Mouse (Mus musculus) liver, embryonic 13.5 days (tissue): ENCODE results near the gene Mlh1. TPM values are rescaled to one million over a fixed set of nuclear protein-coding genes. Genes with fewer than 3 reads are reported as not detected.

ENCODE experiments used
- ATAC-seq: fragments of 200-750 bp; cut with Nextera tagmentation; 2 replicates; pipeline ENCODE4 v1.8.0; 2017; ENCODE audit warnings: low read depth, mild to moderate bottlenecking, moderate number of reproducible peaks, moderate library complexity
- DNase-seq: peaks from one replicate; pipeline ENCODE4 v3.0.0; 2022
- H3K27ac ChIP-seq: fragments of 300-500 bp; sonication (generic); 2 replicates; pipeline ENCODE4 v1.5.1; 2015; ENCODE audit warnings: moderate library complexity, mild to moderate bottlenecking, inconsistent platforms
- H3K27me3 ChIP-seq: fragments of 300-500 bp; sonication (generic); 2 replicates; pipeline ENCODE4 v1.6.1; 2015; ENCODE audit warnings: mild to moderate bottlenecking, inconsistent platforms
- H3K36me3 ChIP-seq: fragments of 300-500 bp; sonication (generic); 2 replicates; pipeline ENCODE4 v1.6.1; 2015; ENCODE audit warnings: mild to moderate bottlenecking, inconsistent platforms
- H3K4me1 ChIP-seq: fragments of 300-500 bp; sonication (generic); replicated peaks from 2 replicates; pipeline ENCODE4 v1.6.1; 2015; ENCODE audit warnings: inconsistent platforms
- H3K4me2 ChIP-seq: fragments of 300-500 bp; sonication (generic); 2 replicates; pipeline ENCODE4 v1.6.1; 2015; ENCODE audit warnings: inconsistent platforms, mild to moderate bottlenecking, moderate library complexity
- H3K4me3 ChIP-seq: fragments of 300-500 bp; sonication (generic); replicated peaks from 2 replicates; pipeline ENCODE4 v1.5.1; 2015; ENCODE audit warnings: mild to moderate bottlenecking, inconsistent platforms
- H3K9ac ChIP-seq: fragments of 300-500 bp; sonication (generic); 2 replicates; pipeline ENCODE4 v1.6.1; 2015; ENCODE audit warnings: mild to moderate bottlenecking, inconsistent platforms
- H3K9me3 ChIP-seq: fragments of 300-500 bp; sonication (generic); replicated peaks from 2 replicates; pipeline ENCODE4 v1.6.1; 2016; ENCODE audit warnings: inconsistent platforms
- WGBS: fragments of 180-500 bp; shearing (Covaris S2); methylation state at CpG from one replicate; pipeline ENCODE4 v1.1.7; 2015; ENCODE audit not compliant: insufficient replicate concordance; 5-methylcytosine and 5-hydroxymethylcytosine counted together
- polyA plus RNA-seq: library from polyadenylated mRNA; unstranded; fragments of >200 nt; fragmentation: Nextera tagmentation; extraction: Ambion mirVana; gene quantifications from 2 replicates; pipeline ENCODE4 v1.2.1, GENCODE M21; 2015

Gene Mlh1
- polyA plus RNA-seq, 1 experiment from 2014 or later, result 24.7 TPM

DNA sequence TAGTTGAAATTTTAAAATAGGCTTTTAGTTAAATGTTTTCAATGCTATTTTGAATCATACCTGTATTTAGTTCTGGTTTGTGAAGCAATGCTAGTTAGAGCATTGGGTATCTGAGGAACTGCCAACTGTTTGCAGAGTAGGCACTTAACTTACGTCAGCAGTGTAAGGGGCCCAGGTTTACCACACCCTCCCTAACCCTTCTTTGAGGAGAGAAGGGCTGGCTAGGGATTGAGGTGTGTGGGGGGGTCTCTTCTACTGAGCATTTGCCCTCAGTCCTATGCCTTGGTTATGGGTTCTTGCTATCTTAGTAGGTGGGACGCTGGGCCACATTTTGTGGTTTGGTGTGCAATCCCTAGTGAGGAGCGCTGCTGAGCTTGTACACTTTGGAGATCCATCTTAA lies 74.5 kb downstream of the Mlh1 start:
- peaks cover 13% of the 10 kb centered on the region for H3K4me1 ChIP-seq
- H3K27me3 ChIP-seq, result no peaks in the 10 kb centered on the region
- H3K27ac ChIP-seq, result no peak overlapping the region
- 59% methylated on average over 3 of the region's 3 CpGs for WGBS
- no peaks in the 10 kb centered on the region for H3K36me3 ChIP-seq
- ATAC-seq (no peak), DNase-seq (no peak)
- no peak overlapping the region for H3K4me3 ChIP-seq
- no peak overlapping the region for H3K9ac ChIP-seq
- no peak overlapping the region for H3K4me2 ChIP-seq
- H3K9me3 ChIP-seq, result no peaks in the 10 kb centered on the region

DNA sequence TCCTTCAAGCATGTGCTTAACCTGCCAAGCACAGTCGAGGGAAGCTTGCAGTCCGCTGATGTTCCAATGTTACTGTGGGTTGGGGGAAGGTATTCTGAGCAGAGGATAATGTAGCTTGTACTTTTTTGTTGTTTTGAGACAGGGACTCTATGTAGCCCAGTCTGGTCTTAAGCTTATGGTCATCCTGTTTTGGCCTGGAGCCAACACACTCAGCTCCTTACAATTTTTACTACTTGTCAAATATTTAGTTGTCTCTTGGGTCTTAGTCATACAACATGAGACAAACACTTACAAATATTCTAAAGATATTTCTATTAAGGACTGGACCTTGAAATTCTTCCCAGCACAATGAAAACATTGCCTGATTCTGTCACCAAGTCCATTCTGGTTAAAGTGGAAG lies 78.4 kb downstream of the Mlh1 start:
- no peak overlapping the region for H3K27ac ChIP-seq
- peaks cover 12% of the 10 kb centered on the region for H3K4me1 ChIP-seq
- no peak overlapping the region for H3K4me3 ChIP-seq
- H3K36me3 ChIP-seq, result peaks cover 12% of the 10 kb centered on the region; the same call in 1 of the 2 replicates
- H3K27me3 ChIP-seq, result no peaks in the 10 kb centered on the region
- no peak overlapping the region for H3K4me2 ChIP-seq
- no peak overlapping the region for H3K9ac ChIP-seq
- WGBS, result 86% methylated on average over 2 of the region's 2 CpGs
- DNase-seq (no peak), ATAC-seq (no peak)
- H3K9me3 ChIP-seq, result no peaks in the 10 kb centered on the region

DNA sequence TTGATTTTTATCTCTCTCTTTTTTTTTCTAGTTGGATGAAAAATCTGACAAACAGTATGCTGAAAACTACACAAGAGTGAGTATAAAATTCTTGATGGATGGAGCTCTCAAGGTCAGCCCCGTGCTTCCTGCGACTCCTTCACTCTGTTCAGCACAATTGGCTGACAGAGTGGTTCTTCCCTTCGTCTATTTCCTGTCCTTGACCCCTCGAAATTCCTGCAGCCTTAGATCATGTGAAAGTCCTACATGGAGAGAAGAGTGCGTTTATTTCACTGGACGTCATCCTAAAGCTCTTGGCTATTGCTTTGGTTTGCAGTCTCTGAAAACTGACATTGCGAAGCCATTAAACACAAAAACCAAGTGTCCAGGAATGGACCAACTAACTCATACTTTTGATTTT lies 82.9 kb downstream of the Mlh1 start:
- no peak for ATAC-seq

DNA sequence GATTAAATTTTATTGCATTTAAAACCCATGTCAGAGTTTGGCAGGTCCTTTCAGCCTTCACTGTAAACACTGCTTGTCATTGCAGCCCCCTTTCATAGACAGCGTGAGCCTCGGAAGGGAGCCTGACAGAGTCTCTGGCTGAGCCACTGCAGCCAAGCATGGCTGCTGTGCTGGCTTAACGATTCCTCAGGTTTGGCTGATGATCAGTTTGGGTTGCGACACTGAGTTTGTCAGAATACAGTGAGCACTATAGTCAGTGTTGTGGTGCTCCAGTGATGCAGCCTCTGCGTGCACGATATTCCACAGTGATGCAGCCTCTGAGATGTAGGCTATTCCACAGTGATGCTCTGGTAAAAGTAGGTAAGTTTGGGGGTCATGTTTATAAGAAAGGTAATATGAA lies 84.7 kb downstream of the Mlh1 start:
- H3K36me3 ChIP-seq, result peaks cover 12% of the 10 kb centered on the region; the same call in 1 of the 2 replicates
- H3K27ac ChIP-seq, result no peak overlapping the region
- no peak overlapping the region for H3K9ac ChIP-seq
- H3K27me3 ChIP-seq, result no peaks in the 10 kb centered on the region
- DNase-seq (no peak), ATAC-seq (no peak)
- H3K4me2 ChIP-seq, result no peak overlapping the region
- H3K4me3 ChIP-seq, result no peak overlapping the region
- WGBS, result 86% methylated on average over 6 of the region's 6 CpGs
- no peaks in the 10 kb centered on the region for H3K9me3 ChIP-seq
- H3K4me1 ChIP-seq, result no peaks in the 10 kb centered on the region

More for the DNA sequence above, 82.9 kb downstream of the Mlh1 start:
- Histone ChIP-seq H3K9ac (no peak overlapping the region), H3K36me3 (peaks cover 12% of the 10 kb centered on the region; the same call in 1 of the 2 replicates), H3K4me2 (no peak overlapping the region), H3K4me3 (no peak overlapping the region), H3K4me1 (no peaks in the 10 kb centered on the region), H3K9me3 (no peaks in the 10 kb centered on the region), H3K27me3 (no peaks in the 10 kb centered on the region), H3K27ac (no peak overlapping the region)
- 73% methylated on average over 7 of the region's 7 CpGs for WGBS
- no peak for DNase-seq

DNA sequence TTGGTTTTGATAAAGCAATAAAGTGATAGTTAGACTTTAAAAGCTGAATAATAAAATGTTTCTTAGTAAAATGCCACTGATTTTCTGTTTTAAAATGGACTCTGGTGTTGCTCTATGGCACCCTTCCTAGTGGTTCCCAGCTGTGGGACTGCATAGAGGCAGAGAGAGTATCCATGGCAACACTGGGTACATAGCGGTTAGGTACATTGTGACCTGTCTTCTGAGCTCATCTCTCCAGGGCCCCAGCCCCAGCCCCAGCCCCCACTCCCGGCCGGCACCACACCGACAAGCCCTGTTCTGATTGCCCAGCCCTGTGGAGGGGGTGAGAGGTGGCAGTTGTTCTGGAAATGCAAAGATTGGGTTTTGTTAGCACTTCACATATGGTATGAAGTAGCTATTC lies 86.7 kb downstream of the Mlh1 start:
- no peak overlapping the region for H3K9ac ChIP-seq
- H3K4me2 ChIP-seq, result no peak overlapping the region
- no peak overlapping the region for H3K4me3 ChIP-seq
- H3K4me1 ChIP-seq, result no peaks in the 10 kb centered on the region
- ATAC-seq, result no peak; the same call in 1 of the 2 replicates
- DNase-seq, result no peak
- H3K9me3 ChIP-seq, result no peaks in the 10 kb centered on the region
- no peak overlapping the region for H3K27ac ChIP-seq
- WGBS, result 71% methylated on average over 4 of the region's 4 CpGs
- H3K27me3 ChIP-seq, result no peaks in the 10 kb centered on the region
- peaks cover 8% of the 10 kb centered on the region; the same call in 1 of the 2 replicates for H3K36me3 ChIP-seq

DNA sequence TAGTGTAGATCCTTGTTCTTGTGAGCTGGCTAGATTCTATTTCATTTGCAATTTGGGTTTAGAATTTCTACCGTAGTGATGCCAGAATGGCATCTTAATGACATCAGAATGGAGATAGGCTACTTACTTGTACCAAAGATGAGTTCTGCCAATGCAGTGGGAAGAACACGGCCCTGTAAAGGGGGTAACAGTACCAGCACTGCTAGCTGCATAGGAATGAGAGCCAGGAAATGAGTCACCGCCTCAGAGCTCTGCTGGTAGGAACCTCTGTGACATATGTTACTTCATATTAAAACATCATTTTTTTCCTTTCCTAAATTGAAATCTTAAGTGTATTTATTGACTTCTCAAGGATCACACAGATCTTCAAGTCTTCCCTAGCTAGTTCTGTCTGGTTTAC lies 89.4 kb downstream of the Mlh1 start:
- H3K9ac ChIP-seq, result no peak overlapping the region
- no peak overlapping the region for H3K4me3 ChIP-seq
- H3K9me3 ChIP-seq, result no peaks in the 10 kb centered on the region
- H3K36me3 ChIP-seq, result no peaks in the 10 kb centered on the region
- H3K4me2 ChIP-seq, result no peak overlapping the region
- no peaks in the 10 kb centered on the region for H3K27me3 ChIP-seq
- ATAC-seq, result no peak
- WGBS, result 53% methylated on average over 3 of the region's 3 CpGs
- no peak overlapping the region for H3K27ac ChIP-seq
- H3K4me1 ChIP-seq, result no peaks in the 10 kb centered on the region
- DNase-seq, result no peak

DNA sequence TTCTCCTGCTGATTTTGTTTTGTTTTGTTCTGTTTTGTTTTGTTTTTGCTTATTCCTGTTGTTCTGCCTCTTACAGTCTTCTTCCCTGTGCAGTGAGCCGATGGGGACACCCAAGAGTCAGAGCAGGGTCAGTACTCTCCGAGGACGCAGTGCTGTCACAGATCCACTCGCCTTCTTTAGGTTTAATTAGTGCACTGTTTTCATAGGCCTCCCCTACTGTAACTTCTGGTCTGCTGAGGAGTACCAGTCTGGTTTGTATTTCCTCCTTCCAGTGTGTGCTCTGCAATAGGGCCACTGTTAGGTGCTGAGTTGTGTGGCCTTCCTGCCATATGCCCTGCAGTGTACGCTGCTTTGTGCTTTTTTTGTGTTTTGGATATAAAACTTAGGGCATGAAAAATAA lies 92.6 kb downstream of the Mlh1 start:
- Histone ChIP-seq H3K27ac (no peak overlapping the region), H3K9ac (no peak overlapping the region), H3K36me3 (no peaks in the 10 kb centered on the region), H3K4me2 (no peak overlapping the region), H3K9me3 (no peaks in the 10 kb centered on the region), H3K4me1 (no peaks in the 10 kb centered on the region), H3K4me3 (no peak overlapping the region), H3K27me3 (no peaks in the 10 kb centered on the region)
- 83% methylated on average over 5 of the region's 5 CpGs for WGBS
- ATAC-seq (no peak), DNase-seq (no peak)

Other genes with a start within 250 kb of the Mlh1 start
- gene Ccrl2, start 214.3 kb downstream of the Mlh1 start, polyA plus RNA-seq, result 12.6 and 16.5 TPM in 2 replicates
- 20.8 and 25.2 TPM in 2 replicates for gene Lrrfip2, start 154.2 kb downstream of the Mlh1 start, polyA plus RNA-seq
- 5.9 and 8.8 TPM in 2 replicates for gene Epm2aip1, start 138 bp upstream of the Mlh1 start, polyA plus RNA-seq
- not detected in 2 replicates for gene Trank1, start 39.9 kb upstream of the Mlh1 start, polyA plus RNA-seq
- not detected in 2 replicates for gene Dclk3, start 167.3 kb upstream of the Mlh1 start, polyA plus RNA-seq